Mouse (Mus musculus) limb, embryonic 10.5 days (tissue): ENCODE results near the gene Tcp11l2. TPM values are rescaled to one million over a fixed set of nuclear protein-coding genes. Genes with fewer than 3 reads are reported as not detected.

Experiments used
- DNase-seq: peaks from one replicate; pipeline ENCODE4 v3.0.0-alpha.2; 2017; ENCODE audit warnings: low spot score
- H3K27ac ChIP-seq: fragments of 300-500 bp; sonication (generic); 2 replicates; pipeline ENCODE4 v1.5.1; 2016; ENCODE audit warnings: mild to moderate bottlenecking
- H3K27me3 ChIP-seq: fragments of 300-500 bp; sonication (generic); 2 replicates; pipeline ENCODE4 v1.6.1; 2016; ENCODE audit warnings: low read depth, mild to moderate bottlenecking; ENCODE audit not compliant: poor library complexity, severe bottlenecking
- H3K36me3 ChIP-seq: fragments of 300-500 bp; sonication (generic); 2 replicates; pipeline ENCODE4 v1.6.1; 2016; ENCODE audit warnings: mild to moderate bottlenecking, moderate library complexity
- H3K4me1 ChIP-seq: fragments of 300-500 bp; sonication (generic); 2 replicates; pipeline ENCODE4 v1.6.1; 2016
- H3K4me3 ChIP-seq: fragments of 300-500 bp; sonication (generic); 2 replicates; pipeline ENCODE4 v1.5.1; 2016; ENCODE audit warnings: mild to moderate bottlenecking, moderate library complexity
- H3K9me3 ChIP-seq: fragments of 300-500 bp; sonication (generic); replicated peaks from 2 replicates; pipeline ENCODE4 v1.6.1; 2016; ENCODE audit warnings: mild to moderate bottlenecking
- WGBS: fragments of 180-500 bp; shearing (Covaris S2); methylation state at CpG from one replicate; pipeline ENCODE4 v1.1.7; 2016; 5-methylcytosine and 5-hydroxymethylcytosine counted together
- polyA plus RNA-seq: library from polyadenylated mRNA; unstranded; fragments of >200 nt; fragmentation: Nextera tagmentation; extraction: Ambion mirVana; gene quantifications from 2 replicates; pipeline ENCODE4 v1.2.1, GENCODE M21; 2016

Gene Tcp11l2
- polyA plus RNA-seq, 1 experiment from 2014 or later, result 4.2 TPM

DNA sequence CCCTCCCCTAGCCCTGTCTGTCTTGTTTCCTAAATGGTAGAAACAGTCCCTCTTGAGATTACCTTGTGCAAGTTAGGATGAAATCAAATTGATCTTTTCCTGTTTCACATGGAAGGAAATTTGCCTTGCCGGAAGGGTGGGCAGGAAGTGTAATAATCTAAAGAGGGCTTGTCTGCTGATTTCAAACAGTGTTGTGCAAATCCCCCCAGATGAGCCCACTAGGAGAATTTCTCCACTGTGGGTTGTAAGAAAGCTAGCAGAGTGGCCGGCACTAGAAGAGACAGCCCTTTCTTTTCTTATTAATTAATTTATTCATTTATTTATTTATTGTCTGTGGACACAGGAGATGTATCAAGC, 8.8 kb downstream of the Tcp11l2 start:
- H3K27ac ChIP-seq, result no peak overlapping the region
- WGBS, result 88% methylated on average over 2 of the region's 2 CpGs
- no peaks in the 10 kb centered on the region for H3K27me3 ChIP-seq
- DNase-seq, result no peak
- no peaks in the 10 kb centered on the region for H3K4me1 ChIP-seq
- H3K4me3 ChIP-seq, result no peak overlapping the region
- no peaks in the 10 kb centered on the region for H3K9me3 ChIP-seq
- no peaks in the 10 kb centered on the region for H3K36me3 ChIP-seq

DNA sequence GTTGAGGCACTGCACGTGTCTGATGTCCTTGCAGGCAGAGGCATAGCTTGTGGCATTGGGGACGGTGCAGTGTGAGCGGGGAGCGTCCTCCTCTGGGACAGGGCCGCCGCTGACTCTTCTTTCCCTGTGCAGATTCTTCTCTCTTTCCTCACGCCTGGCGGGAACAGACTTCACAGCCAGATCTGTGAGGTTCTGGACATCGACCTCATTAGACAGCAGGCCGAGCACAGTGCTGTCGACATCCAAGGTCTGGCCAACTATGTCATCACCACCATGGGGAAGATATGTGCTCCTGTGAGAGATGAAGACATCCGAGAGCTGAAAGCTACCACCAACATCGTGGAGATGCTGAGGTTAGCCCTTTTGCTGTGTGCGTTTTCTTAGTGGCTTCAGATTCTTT, 14.5 kb downstream of the Tcp11l2 start:
- H3K4me1 ChIP-seq, result 0 out of 2 replicates have a peak, but pooled peaks cover 2% of the 10 kb centered on the region
- H3K27ac ChIP-seq, result no peak overlapping the region
- no peak for DNase-seq
- H3K36me3 ChIP-seq, result no peaks in the 10 kb centered on the region
- no peaks in the 10 kb centered on the region for H3K9me3 ChIP-seq
- H3K4me3 ChIP-seq, result no peak overlapping the region
- WGBS, result 88% methylated on average over 14 of the region's 14 CpGs
- no peaks in the 10 kb centered on the region for H3K27me3 ChIP-seq

DNA sequence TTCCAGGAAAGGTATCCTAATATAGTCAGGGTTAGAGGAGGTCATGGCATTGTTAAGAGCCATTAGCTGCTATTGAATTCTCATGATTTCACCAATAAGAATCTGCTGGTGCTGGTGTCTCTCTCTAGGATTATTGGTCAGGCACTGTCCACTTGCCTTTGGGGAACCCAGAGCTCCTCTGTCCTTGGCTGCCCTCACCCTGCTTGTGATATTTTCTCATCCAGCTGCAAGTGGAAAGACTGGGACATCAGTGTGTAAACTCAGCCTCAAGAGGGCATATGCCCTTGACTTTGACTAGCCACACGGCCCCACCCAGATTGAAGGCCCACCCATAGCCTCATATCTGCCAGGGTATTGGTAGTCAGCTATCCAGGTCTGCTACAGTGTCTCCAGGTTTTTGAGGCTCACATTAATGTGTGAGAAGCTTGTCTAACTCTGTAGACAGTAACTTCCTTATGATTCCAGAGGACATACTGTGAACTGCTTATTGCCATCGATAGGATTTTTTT, 15.3 kb downstream of the Tcp11l2 start:
- H3K4me3 ChIP-seq, result no peak overlapping the region
- DNase-seq, result no peak
- no peak overlapping the region for H3K27ac ChIP-seq
- WGBS, result 93% methylated on average over 2 of the region's 2 CpGs
- no peaks in the 10 kb centered on the region for H3K36me3 ChIP-seq
- H3K4me1 ChIP-seq, result 0 out of 2 replicates have a peak, but pooled peaks cover 2% of the 10 kb centered on the region
- no peaks in the 10 kb centered on the region for H3K9me3 ChIP-seq
- no peaks in the 10 kb centered on the region for H3K27me3 ChIP-seq

DNA sequence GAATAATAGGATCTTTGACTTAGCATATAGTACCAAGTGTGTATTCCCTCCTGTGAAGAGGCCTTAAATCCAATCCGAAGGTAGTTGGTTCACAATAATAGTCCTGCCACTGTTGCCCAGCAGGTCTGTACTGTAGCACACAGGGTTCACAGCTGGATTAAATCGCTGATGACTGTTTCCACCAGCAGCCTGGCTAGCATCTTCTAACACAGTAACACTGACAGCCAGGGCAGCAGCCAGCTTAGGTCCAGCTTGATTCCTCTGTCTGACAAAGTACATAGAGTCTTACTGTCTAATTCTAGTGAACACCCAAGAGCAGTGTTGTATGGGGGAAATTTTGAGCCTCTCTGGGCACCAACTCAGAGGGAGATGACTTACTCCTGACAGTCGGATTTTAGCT, 16.3 kb downstream of the Tcp11l2 start:
- 84% methylated on average over 3 of the region's 3 CpGs for WGBS
- H3K4me1 ChIP-seq, result 0 out of 2 replicates have a peak, but pooled peaks cover 2% of the 10 kb centered on the region
- DNase-seq, result no peak
- no peak overlapping the region for H3K4me3 ChIP-seq
- H3K36me3 ChIP-seq, result no peaks in the 10 kb centered on the region
- no peaks in the 10 kb centered on the region for H3K27me3 ChIP-seq
- no peak overlapping the region for H3K27ac ChIP-seq
- H3K9me3 ChIP-seq, result no peaks in the 10 kb centered on the region

DNA sequence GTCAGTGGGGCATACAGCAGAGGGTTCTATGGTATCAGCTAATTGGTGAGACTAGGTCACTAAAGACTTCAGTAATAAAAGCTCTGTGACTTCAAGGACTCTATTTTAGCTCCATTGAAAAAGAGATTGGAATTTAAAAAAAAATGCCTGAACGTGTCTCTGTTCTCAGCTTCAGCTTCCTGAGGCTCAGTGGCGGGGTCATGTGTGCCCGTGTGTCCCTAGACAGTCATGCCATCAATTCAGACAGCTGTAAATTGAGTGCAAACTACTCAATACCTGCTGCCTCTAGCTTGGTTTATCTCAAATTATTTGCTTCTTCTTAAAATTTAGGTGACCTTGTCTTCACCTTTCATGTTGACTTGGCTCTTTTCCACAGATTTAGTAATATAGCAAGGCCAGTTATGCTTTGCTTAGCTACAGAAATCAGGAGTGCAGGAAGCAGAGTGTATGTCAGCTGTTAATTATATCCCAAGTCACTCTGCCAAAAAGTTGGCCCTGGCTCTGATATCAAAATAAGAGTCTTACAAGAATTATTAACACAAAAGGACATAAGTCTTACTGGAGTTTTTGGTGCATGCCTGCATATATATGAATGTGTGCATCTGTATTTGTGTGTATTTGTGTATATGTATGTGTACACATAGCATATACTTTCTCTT, 20.8 kb downstream of the Tcp11l2 start:
- Histone ChIP-seq H3K27me3 (no peaks in the 10 kb centered on the region), H3K36me3 (no peaks in the 10 kb centered on the region), H3K4me1 (0 out of 2 replicates have a peak, but pooled peaks cover 2% of the 10 kb centered on the region), H3K9me3 (no peaks in the 10 kb centered on the region), H3K4me3 (no peak overlapping the region), H3K27ac (no peak overlapping the region)
- WGBS, result 75% methylated on average over 3 of the region's 3 CpGs
- no peak for DNase-seq

DNA sequence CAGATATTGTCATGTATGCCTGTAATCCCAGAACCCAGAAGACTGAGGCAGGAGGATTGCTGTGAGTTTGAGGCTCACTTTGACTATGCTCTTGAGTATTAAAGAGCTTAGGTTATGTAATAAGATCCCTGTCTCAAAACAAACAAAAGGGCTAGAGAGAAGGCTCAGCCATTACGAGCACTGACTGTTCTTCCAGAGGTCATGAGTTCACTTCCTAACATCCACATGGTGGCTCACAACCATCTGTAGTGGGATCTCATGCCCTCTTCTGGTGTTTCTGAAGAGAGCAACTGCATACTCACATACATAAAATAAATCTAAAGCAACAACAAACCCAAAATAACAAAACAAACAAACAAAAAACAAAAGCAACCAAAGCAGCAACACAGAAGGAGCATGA, 21.7 kb downstream of the Tcp11l2 start:
- H3K27ac ChIP-seq, result no peak overlapping the region
- no peaks in the 10 kb centered on the region for H3K27me3 ChIP-seq
- WGBS, result 27% methylated on average over 1 of the region's 1 CpGs
- no peak for DNase-seq
- H3K9me3 ChIP-seq, result no peaks in the 10 kb centered on the region
- no peaks in the 10 kb centered on the region for H3K4me1 ChIP-seq
- no peaks in the 10 kb centered on the region for H3K36me3 ChIP-seq
- H3K4me3 ChIP-seq, result no peak overlapping the region

DNA sequence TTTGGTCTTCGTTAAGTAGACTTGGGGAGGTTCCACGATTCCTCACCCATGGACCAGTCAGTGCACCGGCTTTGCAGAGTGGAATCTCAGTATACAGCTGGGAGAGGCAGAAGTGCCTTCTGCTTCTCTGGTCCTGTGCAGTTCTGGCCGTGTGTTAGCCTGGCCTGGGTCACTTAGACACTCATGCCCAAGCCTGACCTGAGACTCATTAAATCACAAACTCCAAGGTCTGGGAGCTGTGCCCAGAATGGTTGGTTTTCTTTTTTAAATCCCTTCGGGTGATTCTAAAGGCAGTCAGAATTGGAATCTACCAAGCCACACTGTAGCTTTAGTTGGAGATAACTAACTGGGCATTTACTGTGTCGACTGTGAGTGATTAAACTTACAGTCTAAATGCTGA, 23.7 kb downstream of the Tcp11l2 start:
- H3K27me3 ChIP-seq, result no peaks in the 10 kb centered on the region
- H3K4me1 ChIP-seq, result no peaks in the 10 kb centered on the region
- H3K27ac ChIP-seq, result no peak overlapping the region
- H3K36me3 ChIP-seq, result no peaks in the 10 kb centered on the region
- 84% methylated on average over 6 of the region's 6 CpGs for WGBS
- no peak overlapping the region for H3K4me3 ChIP-seq
- no peak for DNase-seq
- no peaks in the 10 kb centered on the region for H3K9me3 ChIP-seq

DNA sequence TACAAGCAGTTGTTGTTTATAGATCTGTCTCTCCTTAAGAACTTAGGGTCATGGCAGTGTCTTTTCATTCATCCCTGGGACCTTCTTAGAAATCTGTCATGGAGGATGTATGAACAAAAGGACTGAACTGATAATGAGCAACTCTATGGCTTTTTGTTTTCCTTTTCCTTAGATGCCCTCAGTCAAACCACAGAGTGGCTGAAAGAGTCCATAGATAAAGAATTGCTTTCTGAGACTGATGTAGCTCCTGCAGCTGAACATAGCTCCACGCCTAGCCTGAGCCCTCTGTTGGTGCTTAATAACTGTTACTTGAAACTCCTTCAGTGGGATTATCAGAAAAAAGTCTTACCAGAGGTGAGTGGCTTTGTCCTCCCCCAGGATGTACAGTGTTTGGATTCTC, 27.9 kb downstream of the Tcp11l2 start:
- Histone ChIP-seq H3K27me3 (no peaks in the 10 kb centered on the region), H3K4me1 (no peaks in the 10 kb centered on the region), H3K4me3 (no peak overlapping the region), H3K27ac (no peak overlapping the region), H3K36me3 (no peaks in the 10 kb centered on the region), H3K9me3 (no peaks in the 10 kb centered on the region)
- WGBS, result 80% methylated on average over 1 of the region's 1 CpGs
- DNase-seq, result no peak

DNA sequence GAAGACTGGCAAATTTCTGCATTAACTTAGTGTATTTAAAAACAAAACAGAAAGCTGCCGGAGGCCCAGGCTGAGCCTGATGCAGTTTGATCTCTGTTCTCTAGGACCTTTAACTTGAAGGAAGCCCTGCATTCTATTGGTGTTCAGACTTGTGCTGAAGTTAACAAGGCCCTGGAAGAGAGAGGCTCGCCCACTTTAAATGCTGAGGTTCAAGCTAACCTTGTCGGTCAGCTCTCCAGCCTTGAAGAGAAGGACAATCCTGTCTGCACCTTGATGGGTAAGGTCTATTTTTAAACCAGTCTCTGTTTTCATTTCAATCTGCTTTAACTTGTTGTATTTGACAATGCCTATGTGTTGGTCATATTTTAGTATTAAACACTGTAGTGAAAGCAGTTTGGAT, 31.9 kb downstream of the Tcp11l2 start:
- DNase-seq, result no peak
- Histone ChIP-seq H3K27ac (no peak overlapping the region), H3K4me1 (peaks cover 13% of the 10 kb centered on the region), H3K9me3 (no peaks in the 10 kb centered on the region), H3K27me3 (no peaks in the 10 kb centered on the region), H3K4me3 (no peak overlapping the region), H3K36me3 (no peaks in the 10 kb centered on the region)
- WGBS, result 87% methylated on average over 3 of the region's 3 CpGs

DNA sequence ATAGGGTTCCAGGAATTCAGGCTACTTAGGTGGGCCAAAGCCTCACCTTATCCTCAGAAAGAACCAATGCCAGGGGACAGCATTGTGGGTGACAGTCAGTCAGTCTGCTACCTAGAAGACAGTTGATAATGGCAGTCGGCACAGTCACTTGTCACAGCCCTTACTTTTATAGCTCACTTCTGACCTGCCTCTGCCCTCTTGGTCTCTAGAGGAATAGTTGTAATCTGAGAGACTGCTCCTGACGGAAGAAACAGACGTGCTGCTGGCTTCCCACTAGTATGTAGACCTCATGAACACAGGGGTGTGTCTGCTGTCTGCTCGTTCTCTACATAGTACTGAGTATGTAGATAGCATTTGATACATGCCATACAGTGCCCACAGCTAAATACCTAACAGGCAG, 33.9 kb downstream of the Tcp11l2 start:
- peaks cover 13% of the 10 kb centered on the region for H3K4me1 ChIP-seq
- no peaks in the 10 kb centered on the region for H3K27me3 ChIP-seq
- no peaks in the 10 kb centered on the region for H3K9me3 ChIP-seq
- no peak overlapping the region for H3K27ac ChIP-seq
- no peak overlapping the region for H3K4me3 ChIP-seq
- 28% methylated on average over 4 of the region's 4 CpGs for WGBS
- DNase-seq, result no peak
- no peaks in the 10 kb centered on the region for H3K36me3 ChIP-seq

DNA sequence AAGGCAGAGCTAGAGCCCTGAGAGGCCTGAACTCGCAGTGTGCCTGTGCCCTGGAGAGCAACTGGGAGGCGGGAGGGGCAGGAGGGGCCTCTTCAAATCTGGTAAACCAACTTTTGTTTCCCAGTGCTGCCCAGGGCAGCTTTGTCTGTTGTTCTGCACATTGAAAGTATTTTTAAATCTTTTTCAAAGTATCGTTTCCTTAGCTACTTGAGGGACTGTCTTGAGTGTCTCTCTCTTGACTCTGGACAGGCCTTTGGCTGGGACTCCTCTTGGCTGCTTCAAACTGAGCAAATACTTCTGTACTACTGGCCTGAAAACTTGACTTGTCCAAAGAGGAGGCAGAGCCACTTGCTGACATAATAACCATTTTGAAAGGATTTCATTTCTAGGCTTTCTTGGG, 34.4 kb downstream of the Tcp11l2 start:
- WGBS, result 77% methylated on average over 3 of the region's 3 CpGs
- Histone ChIP-seq H3K4me1 (peaks cover 13% of the 10 kb centered on the region), H3K9me3 (no peaks in the 10 kb centered on the region), H3K27me3 (no peaks in the 10 kb centered on the region), H3K4me3 (no peak overlapping the region), H3K27ac (no peak overlapping the region), H3K36me3 (no peaks in the 10 kb centered on the region)
- DNase-seq, result no peak

DNA sequence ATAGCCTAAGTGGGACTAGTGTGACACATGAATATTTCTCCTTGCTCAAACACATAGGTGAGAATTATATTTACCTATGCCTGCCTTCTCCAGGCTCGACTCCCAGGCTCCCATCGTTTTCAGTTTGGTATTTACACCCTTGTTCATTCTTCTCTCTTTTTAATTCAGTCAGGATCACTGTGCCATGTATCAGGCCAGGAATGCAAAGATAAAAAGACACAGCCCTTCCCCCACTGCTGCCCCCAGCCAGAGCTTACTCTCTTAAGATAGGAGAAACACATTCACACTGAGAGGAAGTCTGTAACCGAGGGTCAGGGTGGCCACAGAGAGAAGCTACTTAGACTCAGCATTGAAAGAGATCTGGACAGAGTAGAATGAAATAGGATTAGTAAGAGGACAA, 35.2 kb downstream of the Tcp11l2 start:
- H3K36me3 ChIP-seq, result no peaks in the 10 kb centered on the region
- H3K9me3 ChIP-seq, result no peaks in the 10 kb centered on the region
- H3K4me3 ChIP-seq, result no peak overlapping the region
- 69% methylated on average over 3 of the region's 3 CpGs for WGBS
- H3K27me3 ChIP-seq, result no peaks in the 10 kb centered on the region
- peaks cover 13% of the 10 kb centered on the region for H3K4me1 ChIP-seq
- no peak for DNase-seq
- no peak overlapping the region for H3K27ac ChIP-seq

DNA sequence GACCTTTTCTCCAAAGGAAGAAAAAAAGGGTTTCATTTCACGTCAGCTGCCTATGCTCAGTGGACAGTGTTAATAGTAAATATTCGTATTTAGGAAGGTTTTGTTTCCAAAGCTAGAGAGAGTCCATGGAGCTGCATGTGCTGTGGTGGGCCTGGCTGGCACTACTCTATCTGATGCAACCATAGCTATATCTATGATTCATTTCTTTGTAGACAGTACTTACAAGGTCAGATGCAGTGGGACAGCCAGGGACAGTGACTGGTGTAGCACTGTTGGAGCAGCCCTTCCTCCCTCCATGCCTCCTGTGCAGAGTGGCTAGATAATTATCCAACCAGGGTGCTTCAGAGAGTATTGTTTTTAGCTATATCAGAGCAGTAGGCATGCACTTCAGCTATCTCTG, 35.9 kb downstream of the Tcp11l2 start:
- no peak for DNase-seq
- no peaks in the 10 kb centered on the region for H3K9me3 ChIP-seq
- WGBS, result 86% methylated on average over 2 of the region's 2 CpGs
- no peaks in the 10 kb centered on the region for H3K36me3 ChIP-seq
- H3K4me1 ChIP-seq, result peaks cover 13% of the 10 kb centered on the region
- no peak overlapping the region for H3K4me3 ChIP-seq
- no peak overlapping the region for H3K27ac ChIP-seq
- no peaks in the 10 kb centered on the region for H3K27me3 ChIP-seq

DNA sequence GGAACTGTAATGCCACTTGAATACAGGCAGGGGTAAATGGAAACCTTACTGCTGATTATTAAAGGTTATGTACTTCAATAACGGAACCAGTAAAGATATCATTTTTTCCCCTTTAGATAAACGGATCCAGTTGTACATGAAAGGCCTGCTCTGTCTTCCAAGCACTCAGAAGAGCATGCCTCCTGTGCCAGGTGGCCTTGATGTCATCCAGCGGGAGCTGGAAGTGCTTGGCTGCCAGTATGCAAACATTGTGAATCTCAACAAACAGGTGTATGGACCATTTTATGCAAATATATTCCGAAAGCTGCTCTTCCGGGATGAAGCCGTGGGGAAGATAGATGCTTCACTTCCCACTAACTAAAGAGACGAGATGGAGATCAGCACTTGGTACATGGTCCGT, 36.9 kb downstream of the Tcp11l2 start:
- Histone ChIP-seq H3K4me3 (no peak overlapping the region), H3K27ac (no peak overlapping the region), H3K9me3 (no peaks in the 10 kb centered on the region), H3K27me3 (no peaks in the 10 kb centered on the region), H3K36me3 (no peaks in the 10 kb centered on the region), H3K4me1 (peaks cover 13% of the 10 kb centered on the region)
- DNase-seq, result no peak
- WGBS, result 87% methylated on average over 8 of the region's 8 CpGs
